Mouse (Mus musculus) thymus, adult 2 months (tissue): ENCODE results near the gene N4bp3.

ENCODE experiments used
- CTCF ChIP-seq: fragments of 200-500 bp; IDR thresholded peaks from 2 replicates; pipeline ENCODE4 v1.5.1; 2012; ENCODE audit warnings: mild to moderate bottlenecking, control low read depth, low read length, moderate library complexity, borderline replicate concordance; ENCODE audit not compliant: control insufficient read depth, poor library complexity, insufficient read depth; ENCODE audit errors: extremely low read depth
- POLR2A ChIP-seq: fragments of 200-500 bp; IDR thresholded peaks from 2 replicates; pipeline ENCODE4 v1.6.1; 2012; ENCODE audit warnings: mild to moderate bottlenecking, low read length, control low read depth, moderate library complexity; ENCODE audit not compliant: control insufficient read depth, poor library complexity, insufficient read depth; ENCODE audit errors: extremely low read depth

DNA sequence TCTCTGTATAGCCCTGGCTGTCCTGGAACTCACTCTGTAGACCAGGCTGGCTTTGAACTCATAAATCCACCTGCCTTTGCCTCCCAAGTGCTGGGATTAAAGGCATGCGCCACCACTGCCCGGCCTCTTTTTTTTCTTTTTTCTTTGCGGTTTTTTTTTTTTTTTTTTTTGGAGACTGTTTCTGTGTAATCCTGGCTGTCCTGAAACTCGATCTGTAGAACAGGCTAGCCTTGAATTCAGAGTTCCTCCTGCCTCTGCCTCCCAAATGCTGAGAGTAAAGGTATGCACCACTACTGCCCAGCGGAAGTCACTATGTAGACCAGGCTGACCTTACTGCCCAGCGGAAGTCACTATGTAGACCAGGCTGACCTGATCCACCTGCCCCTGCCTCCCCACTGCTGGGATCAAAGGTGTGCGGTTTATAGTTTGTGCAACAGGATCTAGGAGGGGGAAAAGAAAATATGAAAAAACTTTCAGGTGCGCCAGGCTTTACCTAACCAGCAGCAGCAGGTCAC lies 31.7 kb downstream of the N4bp3 start:
- TF ChIP-seq POLR2A (no peak), CTCF (no peak)
